Mouse (Mus musculus): ENCODE measurements around the gene Hnrnpm.
"Not testable (repeated sequence)": the region's sequence is repeated elsewhere in the genome, so short reads cannot be mapped to it uniquely, and the experiment has no call there.

Hnrnpm gene

GRCm38 (mm10) chr17:33673837-33674236, 12.8 kb downstream of the Hnrnpm start:
- DNase-seq (ENCODE audit: low read depth, low spot score) = no peak

- DNase-seq (ENCODE audit: low read depth, low spot score) = no peak
Measured at GRCm38 (mm10) chr17:33669681-33670080, 17.0 kb downstream of the Hnrnpm start.

- DNase-seq (ENCODE audit: low read depth, low spot score) = no peak
Measured at GRCm38 (mm10) chr17:33666813-33667212, 19.8 kb downstream of the Hnrnpm start.

GRCm38 (mm10) chr17:33649781-33650475, 36.7 kb downstream of the Hnrnpm start:
- no peak for DNase-seq (ENCODE audit: low read depth, low spot score)

GRCm38 (mm10) chr17:33645073-33645472, 41.6 kb downstream of the Hnrnpm start:
- DNase-seq (ENCODE audit: low read depth, low spot score) = no peak

- DNase-seq (ENCODE audit: low read depth, low spot score) = no peak
Measured at GRCm38 (mm10) chr17:33644068-33644467, 42.6 kb downstream of the Hnrnpm start.

GRCm38 (mm10) chr17:33639743-33640142, 46.9 kb downstream of the Hnrnpm start:
- DNase-seq (ENCODE audit: low read depth, low spot score) = no peak

- DNase-seq (ENCODE audit: low read depth, low spot score) = no peak
Measured at GRCm38 (mm10) chr17:33637516-33638276, 49.0 kb downstream of the Hnrnpm start, which contains the start of gene Pram1. Gene Pram1, plus strand, starts transcription at chr17:33638056.

- no peak for DNase-seq (ENCODE audit: low read depth, low spot score)
Measured at GRCm38 (mm10) chr17:33637038-33637437, 49.6 kb downstream of the Hnrnpm start.

- DNase-seq (ENCODE audit: low read depth, low spot score) = no peak
Measured at GRCm38 (mm10) chr17:33631796-33632195, 54.9 kb downstream of the Hnrnpm start.

- no peak for DNase-seq (ENCODE audit: low read depth, low spot score)
Measured at GRCm38 (mm10) chr17:33631236-33631635, 55.4 kb downstream of the Hnrnpm start.

GRCm38 (mm10) chr17:33630171-33630895, 56.3 kb downstream of the Hnrnpm start:
- DNase-seq (ENCODE audit: low read depth, low spot score) = no peak

GRCm38 (mm10) chr17:33629487-33630125, 57.1 kb downstream of the Hnrnpm start:
- DNase-seq (ENCODE audit: low read depth, low spot score) = no peak

GRCm38 (mm10) chr17:33628621-33629486, 57.8 kb downstream of the Hnrnpm start, which contains the start of gene Zfp414:
Gene Zfp414, plus strand, starts transcription at chr17:33629090.
- peak; percentile 97 for DNase-seq (ENCODE audit: low read depth, low spot score)

GRCm38 (mm10) chr17:33627281-33627680, 59.4 kb downstream of the Hnrnpm start:
- DNase-seq (ENCODE audit: low read depth, low spot score) = no peak

GRCm38 (mm10) chr17:33613726-33614125, 72.9 kb downstream of the Hnrnpm start:
- not testable (repeated sequence) for DNase-seq (ENCODE audit: low read depth, low spot score)

GRCm38 (mm10) chr17:33610548-33610947, 76.1 kb downstream of the Hnrnpm start:
- DNase-seq (ENCODE audit: low read depth, low spot score) = no peak

GRCm38 (mm10) chr17:33607273-33607672, 79.4 kb downstream of the Hnrnpm start:
- no peak for DNase-seq (ENCODE audit: low read depth, low spot score)

GRCm38 (mm10) chr17:33601947-33602346, 84.7 kb downstream of the Hnrnpm start:
- no peak for DNase-seq (ENCODE audit: low read depth, low spot score)

GRCm38 (mm10) chr17:33600831-33601230, 85.8 kb downstream of the Hnrnpm start:
- DNase-seq (ENCODE audit: low read depth, low spot score) = no peak

Data from c-Kit-negative CD71-positive TER-119-positive erythroid progenitor cells, embryonic 14.5 days (primary cell).